Mouse (Mus musculus) MEL (cell line): ENCODE data around the gene Tnfsfm13.

Source experiments
- CHD1 ChIP-seq: IDR thresholded peaks from 2 replicates; pipeline ENCODE4 v1.6.1; 2012; ENCODE audit warnings: low read depth, mild to moderate bottlenecking, inconsistent platforms, low read length, improper control_type of control experiment
- CTCF ChIP-seq, 3 experiments: IDR thresholded peaks in 2 of 3; conservative IDR thresholded peaks in 1 of 3; 2 replicates each; pipeline ENCODE4 v1.5.1; 2011 to 2012; ENCODE audit warnings: low read length in 3 of 3, low read depth in 2 of 3, mild to moderate bottlenecking in 2 of 3, improper control_type of control experiment in 1 of 3, inconsistent platforms in 1 of 3, mixed read lengths in 1 of 3, moderate library complexity in 1 of 3; ENCODE audit not compliant: control insufficient read depth in 1 of 3, insufficient read depth in 1 of 3, poor library complexity in 1 of 3, severe bottlenecking in 1 of 3
- ELF1 ChIP-seq: IDR thresholded peaks from 2 replicates; pipeline ENCODE4 v1.6.1; 2014; ENCODE audit warnings: low read depth, mild to moderate bottlenecking, inconsistent platforms, low read length, improper control_type of control experiment, moderate library complexity
- EP300 ChIP-seq, 2 experiments: IDR thresholded peaks; 2 replicates each; pipeline ENCODE4 v1.6.1; 2011; ENCODE audit warnings: improper control_type of control experiment in 2 of 2, low read length in 2 of 2, low read depth in 1 of 2, mild to moderate bottlenecking in 1 of 2
- MAFK ChIP-seq: IDR thresholded peaks from 2 replicates; pipeline ENCODE4 v1.6.1; 2011; ENCODE audit warnings: low read depth, mild to moderate bottlenecking, low read length, improper control_type of control experiment, borderline replicate concordance
- MAX ChIP-seq: IDR thresholded peaks from 2 replicates; pipeline ENCODE4 v1.6.1; 2011; ENCODE audit warnings: low read length, improper control_type of control experiment
- MAZ ChIP-seq: IDR thresholded peaks from 2 replicates; pipeline ENCODE4 v1.6.1; 2012; ENCODE audit warnings: low read depth, mild to moderate bottlenecking, inconsistent platforms, low read length, improper control_type of control experiment
- MEF2A ChIP-seq: IDR thresholded peaks from 2 replicates; pipeline ENCODE4 v1.6.1; 2014; ENCODE audit warnings: low read depth, mild to moderate bottlenecking, inconsistent platforms, low read length, improper control_type of control experiment; ENCODE audit not compliant: poor library complexity, insufficient replicate concordance, severe bottlenecking; ENCODE audit errors: extremely low read depth
- POLR2A ChIP-seq, 2 experiments: IDR thresholded peaks; 2 replicates each; pipeline ENCODE4 v1.6.1; 2011 to 2012; ENCODE audit warnings: low read length in 2 of 2, mild to moderate bottlenecking in 2 of 2, control low read depth in 1 of 2, improper control_type of control experiment in 1 of 2, low read depth in 1 of 2, moderate library complexity in 1 of 2; ENCODE audit not compliant: control insufficient read depth in 1 of 2, insufficient read depth in 1 of 2, poor library complexity in 1 of 2
- POLR2AphosphoS5 ChIP-seq: IDR thresholded peaks from 2 replicates; pipeline ENCODE4 v1.6.1; 2012; ENCODE audit warnings: low read depth, borderline replicate concordance, mild to moderate bottlenecking, inconsistent platforms, low read length, moderate library complexity, mixed read lengths
- RAD21 ChIP-seq: IDR thresholded peaks from 2 replicates; pipeline ENCODE4 v1.6.1; 2011; ENCODE audit warnings: mild to moderate bottlenecking, low read depth, low read length, improper control_type of control experiment
- TCF12 ChIP-seq: IDR thresholded peaks from 2 replicates; pipeline ENCODE4 v1.6.1; 2014; ENCODE audit warnings: low read depth, mild to moderate bottlenecking, inconsistent platforms, low read length, improper control_type of control experiment, moderate library complexity

- TF ChIP-seq EP300 (IDR thresholded peaks at IDR 0.05; ENCODE audit: low read depth in 1 of 2, low read length in 2 of 2), result no peak
- TF ChIP-seq CTCF (IDR thresholded peaks at IDR 0.05 in 2 of 3, conservative IDR thresholded peaks at IDR 0.05 in 1 of 3; ENCODE audit: control insufficient read depth in 1 of 3, insufficient read depth in 1 of 3, low read depth in 2 of 3, low read length in 3 of 3, poor library complexity in 1 of 3, severe bottlenecking in 1 of 3), result no peak
- no peak for TF ChIP-seq RAD21
- TF ChIP-seq MAX, result no peak
- no peak for TF ChIP-seq POLR2A (IDR thresholded peaks at IDR 0.05; ENCODE audit: control insufficient read depth in 1 of 2, insufficient read depth in 1 of 2, low read depth in 1 of 2, low read length in 2 of 2, poor library complexity in 1 of 2)
- TF ChIP-seq TCF12, result no peak
- no peak for TF ChIP-seq POLR2AphosphoS5
- TF ChIP-seq CHD1, result no peak
- no peak for TF ChIP-seq ELF1
- no peak for TF ChIP-seq MEF2A
- TF ChIP-seq MAZ, result no peak
- TF ChIP-seq MAFK, result no peak
These were observed 12.3 kb downstream of the Tnfsfm13 start for GRCm38 (mm10) chr11:69683576-69683975.
